Mouse (Mus musculus) lung, postnatal 0 days (tissue): ENCODE data around the gene Serpinb3d.

ENCODE experiments used
- CTCF ChIP-seq: IDR thresholded peaks from 2 replicates; pipeline ENCODE4 v1.5.1; 2016; ENCODE audit warnings: antibody characterized with exemption, mild to moderate bottlenecking
- EP300 ChIP-seq: IDR thresholded peaks from 2 replicates; pipeline ENCODE4 v1.6.1; 2016; ENCODE audit warnings: antibody characterized with exemption, mild to moderate bottlenecking, control low read depth

DNA sequence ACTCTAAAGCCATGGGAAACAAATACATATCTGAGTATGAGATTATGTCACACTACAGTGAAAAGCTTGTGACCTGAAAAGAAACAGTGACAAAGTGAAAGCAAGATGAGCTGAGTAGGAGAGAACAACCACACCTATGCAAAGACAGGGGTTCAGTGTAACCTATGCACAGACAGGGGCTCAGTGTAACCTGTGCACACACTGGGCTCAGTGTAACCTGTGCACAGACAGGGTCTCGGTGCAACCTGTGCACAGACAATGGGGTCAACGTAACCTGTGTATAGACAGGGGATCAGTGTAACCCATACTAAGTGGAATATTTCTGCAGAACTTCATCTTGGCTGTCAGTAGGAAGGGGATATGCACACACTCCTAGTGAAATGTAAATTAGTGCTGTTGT lies 15.1 kb upstream of the Serpinb3d start:
- TF ChIP-seq CTCF (no peak), EP300 (no peak)
